Mouse (Mus musculus) leukemia stem cell, adult 10-12 weeks (primary cell): ENCODE measurements around the gene Upb1. TPM values are rescaled to one million over a fixed set of nuclear protein-coding genes. Genes with fewer than 3 reads are reported as not detected.

Experiments
- polyA plus RNA-seq: library from polyadenylated mRNA; stranded (reverse); fragments of >175 nt; gene quantifications from 2 replicates; pipeline ENCODE4 v1.2.3, GENCODE M21; 2012; ENCODE audit warnings: low replicate concordance

The Upb1 gene
- polyA plus RNA-seq = 0.12 and 0.63 TPM in 2 replicates

GRCm38 (mm10) chr10:75400958-75401357, at the start of gene Upb1:
Gene Upb1, plus strand, starts transcription at chr10:75401115.

Other genes starting within 250 kb of the Upb1 start
- gene Specc1l, start 189.0 kb upstream of the Upb1 start, polyA plus RNA-seq = 3.0 and 7.6 TPM in 2 replicates
- gene Adora2a, start 84.2 kb upstream of the Upb1 start, polyA plus RNA-seq = 1.5 and 2.7 TPM in 2 replicates
- 5.5 and 15.6 TPM in 2 replicates for gene Snrpd3, start 116.4 kb downstream of the Upb1 start, polyA plus RNA-seq
- 23.0 and 44.2 TPM in 2 replicates for gene Gucd1, start 116.9 kb downstream of the Upb1 start, polyA plus RNA-seq
- gene Lrrc75b, start 159.2 kb downstream of the Upb1 start, polyA plus RNA-seq = 0.03 and 0.17 TPM in 2 replicates
- gene Ggt1, start 160.5 kb downstream of the Upb1 start, polyA plus RNA-seq = 0.38 and 0.40 TPM in 2 replicates
- gene Ggt5, start 188.2 kb downstream of the Upb1 start, polyA plus RNA-seq = 2.8 and 5.4 TPM in 2 replicates
- gene Susd2, start 242.9 kb downstream of the Upb1 start, polyA plus RNA-seq = 1.5 and 3.0 TPM in 2 replicates